8 mouse cellular contexts compared by ENCODE assay signal in genomic region chr8:119574437-119575365, GRCm38 (mm10). TPM values are rescaled to one million over a fixed set of nuclear protein-coding genes. Genes with fewer than 3 reads are reported as not detected.
DNase-seq lines count a peak whose midpoint lies in the region; ATAC-seq lines count a peak whose summit lies in the region.

Gene Hsdl1 (minus strand): TSS chr8:119575183.
Gene Dnaaf1 (plus strand): TSS chr8:119575235.

- H3K4me1 ChIP-seq in heart, embryonic 14.5 days (ENCODE audit: control insufficient read depth in 2 of 2, insufficient read depth in 2 of 2, low read length in 2 of 2): peaks cover 2 to 3% of the 10 kb centered on the region in 2 experiments; a peak in 3 of 4 replicates
- H3K4me1 ChIP-seq in liver, embryonic 13.5 days (replicated peaks): peaks cover 70% of the 10 kb centered on the region
- peaks cover 2% of the 10 kb centered on the region; the same call in 1 of the 2 replicates for H3K4me1 ChIP-seq in stomach, embryonic 14.5 days (ENCODE audit: control insufficient read depth, insufficient read depth, low read length)

- H3K27me3 ChIP-seq in heart, embryonic 14.5 days (ENCODE audit: control insufficient read depth, insufficient read depth, low read length): peaks cover 13% of the 10 kb centered on the region
- H3K27me3 ChIP-seq in liver, embryonic 13.5 days: peaks cover 15% of the 10 kb centered on the region
- no peaks in the 10 kb centered on the region for H3K27me3 ChIP-seq in stomach, embryonic 14.5 days (ENCODE audit: control insufficient read depth, insufficient read depth, low read length)

- peak within 1 kb of the TSS; percentile 94 for H3K4me2 ChIP-seq in heart, embryonic 14.5 days (ENCODE audit: low read length)
- peak within 1 kb of the TSS; percentile 95 for H3K4me2 ChIP-seq in liver, embryonic 13.5 days
- H3K4me2 ChIP-seq in stomach, embryonic 14.5 days (replicated peaks; ENCODE audit: low read depth, low read length): peak within 1 kb of the TSS; percentile 99

- H3K9ac ChIP-seq in heart, embryonic 14.5 days (ENCODE audit: low read length): peak within 1 kb of the TSS; percentile 78
- peak within 1 kb of the TSS; percentile 80 for H3K9ac ChIP-seq in liver, embryonic 13.5 days
- peak within 1 kb of the TSS; percentile 48 for H3K9ac ChIP-seq in stomach, embryonic 14.5 days (replicated peaks; ENCODE audit: low read depth, low read length)

- under 1% methylated on average over 90 of the region's 97 CpGs for WGBS in heart, embryonic 14.5 days
- WGBS in liver, embryonic 13.5 days (ENCODE audit: insufficient replicate concordance): under 1% methylated on average over 92 of the region's 97 CpGs
- under 1% methylated on average over 78 of the region's 97 CpGs for WGBS in stomach, embryonic 14.5 days

- H3K4me3 ChIP-seq in heart, embryonic 14.5 days (ENCODE audit: control insufficient read depth in 1 of 2, insufficient read depth in 1 of 2, low read depth in 1 of 2, low read length in 2 of 2): peak within 1 kb of the TSS; percentile 57 to 75
- H3K4me3 ChIP-seq in liver, embryonic 13.5 days (replicated peaks): peak within 1 kb of the TSS; percentile 83
- H3K4me3 ChIP-seq in stomach, embryonic 14.5 days (ENCODE audit: low read depth, low read length): peak within 1 kb of the TSS; percentile 77

- H3K36me3 ChIP-seq in heart, embryonic 14.5 days (ENCODE audit: control insufficient read depth, insufficient read depth, low read length): no peaks in the 10 kb centered on the region
- no peaks in the 10 kb centered on the region for H3K36me3 ChIP-seq in liver, embryonic 13.5 days
- H3K36me3 ChIP-seq in stomach, embryonic 14.5 days (ENCODE audit: control insufficient read depth, insufficient read depth, low read length): no peaks in the 10 kb centered on the region

- peak within 1 kb of the TSS in 1 of 2 experiments; percentile 25; a peak in 1 of 4 replicates for H3K27ac ChIP-seq in heart, embryonic 14.5 days (replicated peaks in 1 of 2; ENCODE audit: control insufficient read depth in 1 of 2, insufficient read depth in 1 of 2, low read depth in 2 of 2, low read length in 2 of 2)
- H3K27ac ChIP-seq in liver, embryonic 13.5 days: peak within 1 kb of the TSS; percentile 78
- no peak within 1 kb of the TSS; the same call in 1 of the 2 replicates for H3K27ac ChIP-seq in stomach, embryonic 14.5 days (ENCODE audit: low read length)

- peak; percentile 74 for ATAC-seq in CD4-positive, CD25-positive, alpha-beta regulatory T cell, adult 4 months
- peak; percentile 84 for ATAC-seq in heart, embryonic 14.5 days (ENCODE audit: insufficient number of reproducible peaks, insufficient read depth, low FRiP score, low read depth)
- peak; percentile 88 for ATAC-seq in liver, embryonic 13.5 days (ENCODE audit: low read depth)
- ATAC-seq in stomach, embryonic 14.5 days (ENCODE audit: insufficient number of reproducible peaks, insufficient read depth, low FRiP score, low read depth): peak; percentile 89

- peak; percentile 84 for DNase-seq in c-Kit-negative CD71-positive TER-119-positive erythroid progenitor cells, embryonic 14.5 days (ENCODE audit: low read depth, low spot score)
- peak; percentile 44 for DNase-seq in fibroblast of lung, adult 2 months (ENCODE audit: low read depth)
- peak; percentile 98 for DNase-seq in kidney, postnatal 14 days
- peak; percentile 95 for DNase-seq in liver, embryonic 13.5 days
- DNase-seq in natural killer cell, adult 2 months (ENCODE audit: low spot score in 2 of 2): peak; percentile 94 to 95

- no peaks in the 10 kb centered on the region for H3K9me3 ChIP-seq in heart, embryonic 14.5 days (ENCODE audit: control insufficient read depth, low read length)
- H3K9me3 ChIP-seq in liver, embryonic 13.5 days (replicated peaks): no peaks in the 10 kb centered on the region
- no peaks in the 10 kb centered on the region for H3K9me3 ChIP-seq in stomach, embryonic 14.5 days (ENCODE audit: control insufficient read depth, low read depth, low read length)

RNA-seq across cellular contexts. Expression of gene Hsdl1, which starts in this region (rescaled TPM):
- polyA plus RNA-seq in CD4-positive, CD25-positive, alpha-beta regulatory T cell, adult 4 months (2017; shearing (Covaris generic)): 10 to 100 TPM; 68.3 to 83.5 TPM
- polyA plus RNA-seq in heart, embryonic 14.5 days (2014; fragmentation: Nextera tagmentation; extraction: Ambion mirVana): 34.7 and 40.8 TPM in 2 replicates
- polyA plus RNA-seq in liver, embryonic 13.5 days (2015; fragmentation: Nextera tagmentation; extraction: Ambion mirVana): 18.5 and 19.8 TPM in 2 replicates
- 35.7 and 37.3 TPM in 2 replicates for polyA plus RNA-seq in stomach, embryonic 14.5 days (2014; fragmentation: Nextera tagmentation; extraction: Ambion mirVana)

RNA-seq across cellular contexts. Expression of gene Dnaaf1, which starts in this region (rescaled TPM):
- polyA plus RNA-seq in CD4-positive, CD25-positive, alpha-beta regulatory T cell, adult 4 months (2017; shearing (Covaris generic)): not detected
- polyA plus RNA-seq in heart, embryonic 14.5 days (2014; fragmentation: Nextera tagmentation; extraction: Ambion mirVana): 0.28 TPM in 1 of 2 replicates, not detected in the other
- 0.05 and 0.07 TPM in 2 replicates for polyA plus RNA-seq in liver, embryonic 13.5 days (2015; fragmentation: Nextera tagmentation; extraction: Ambion mirVana)
- 0.19 TPM in 1 of 2 replicates, not detected in the other for polyA plus RNA-seq in stomach, embryonic 14.5 days (2014; fragmentation: Nextera tagmentation; extraction: Ambion mirVana)

Comparison
In these comparisons a context has a peak if more than half of its experiments do, and no peak if none do; other contexts are left out.
1. DNase-seq: peak in every context shown above with its lines; median percentile 98 in kidney, postnatal 14 days; 95 in liver, embryonic 13.5 days; 94 in natural killer cell, adult 2 months; 84 in c-Kit-negative CD71-positive TER-119-positive erythroid progenitor cells, embryonic 14.5 days; 44 in fibroblast of lung, adult 2 months.